Mouse (Mus musculus) cerebellum, adult 11-12 months (tissue): ENCODE data around the gene Gm49320.

Experiments
- DNase-seq: peaks from one replicate; pipeline ENCODE4 v3.0.0; 2022

Gm49320 gene

DNA sequence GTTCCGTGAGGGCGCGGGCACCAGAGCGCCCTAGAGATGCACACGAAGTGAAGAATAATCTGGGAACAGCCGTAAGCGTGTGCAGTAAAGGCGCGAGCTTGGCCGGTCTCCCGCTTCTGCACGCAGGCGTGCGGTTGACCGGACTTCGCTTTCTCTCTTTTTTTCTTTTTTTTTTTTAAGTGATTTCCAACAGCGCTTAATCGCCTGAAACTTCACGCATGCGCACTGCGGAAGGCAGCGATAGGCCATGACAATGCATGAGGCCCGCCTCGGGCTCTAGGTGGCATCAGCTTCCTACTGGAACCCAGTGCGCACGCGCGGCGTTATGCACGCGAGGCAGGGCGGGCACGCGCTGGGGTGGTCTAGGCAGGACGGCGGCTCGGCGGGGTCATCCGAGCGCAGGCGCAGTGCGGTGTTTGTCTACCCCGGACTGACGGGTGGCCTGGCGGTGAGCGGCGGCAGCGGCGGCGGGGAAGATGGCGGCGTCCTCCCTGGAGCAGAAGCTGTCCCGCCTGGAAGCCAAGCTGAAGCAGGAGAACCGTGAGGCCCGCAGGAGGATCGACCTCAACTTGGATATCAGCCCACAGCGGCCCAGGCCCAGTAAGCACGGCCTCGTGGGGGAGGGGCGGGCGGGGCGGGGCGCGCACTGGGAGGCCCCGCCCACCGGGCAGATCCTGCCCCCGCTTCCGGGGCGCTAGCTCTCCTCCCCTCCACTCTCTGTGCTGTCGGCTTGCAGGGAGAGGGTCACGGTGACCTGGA, at the start of gene Gm49320, which contains the start of gene Map2k7:
TSS of gene Gm49320 (plus strand) at position 432 of the 759 bp plus-strand sequence.
TSS of gene Map2k7 (plus strand) at position 307 of the 759 bp plus-strand sequence.
- peak; percentile 100 for DNase-seq

DNA sequence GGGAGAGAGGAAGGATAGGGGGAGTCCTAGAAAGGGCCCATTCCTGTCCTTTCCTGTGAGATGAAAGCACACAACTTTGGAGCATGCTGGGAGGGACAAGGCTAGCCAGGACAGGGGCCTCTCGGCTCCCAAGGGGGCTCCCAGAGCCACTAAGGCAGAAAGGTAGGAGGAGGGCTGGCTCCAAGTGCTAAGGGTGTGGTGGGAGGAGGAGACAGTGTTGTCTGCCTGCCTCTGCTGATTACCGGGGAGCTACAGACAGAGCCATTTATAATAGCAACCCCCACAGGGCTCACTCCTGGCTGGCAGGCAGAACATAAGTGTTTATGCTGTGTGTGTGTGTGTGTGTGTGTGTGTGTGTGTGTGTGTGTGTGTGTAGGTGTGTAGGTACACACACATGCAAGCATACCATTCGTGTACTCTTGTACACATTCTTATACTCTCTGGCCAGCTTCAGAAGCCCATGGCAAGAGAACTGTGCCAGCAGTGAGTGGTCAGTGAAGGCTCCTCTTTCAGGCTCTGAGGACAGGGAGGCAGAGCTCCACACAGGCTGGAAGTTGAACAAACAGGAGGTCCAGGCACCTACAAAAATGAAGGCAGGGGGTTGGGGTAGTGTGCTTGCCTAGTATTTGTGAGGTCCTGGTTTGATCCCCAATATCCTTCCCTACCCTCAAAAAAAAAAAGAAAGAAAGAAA, 49.5 kb upstream of the Gm49320 start:
- DNase-seq = no peak

DNA sequence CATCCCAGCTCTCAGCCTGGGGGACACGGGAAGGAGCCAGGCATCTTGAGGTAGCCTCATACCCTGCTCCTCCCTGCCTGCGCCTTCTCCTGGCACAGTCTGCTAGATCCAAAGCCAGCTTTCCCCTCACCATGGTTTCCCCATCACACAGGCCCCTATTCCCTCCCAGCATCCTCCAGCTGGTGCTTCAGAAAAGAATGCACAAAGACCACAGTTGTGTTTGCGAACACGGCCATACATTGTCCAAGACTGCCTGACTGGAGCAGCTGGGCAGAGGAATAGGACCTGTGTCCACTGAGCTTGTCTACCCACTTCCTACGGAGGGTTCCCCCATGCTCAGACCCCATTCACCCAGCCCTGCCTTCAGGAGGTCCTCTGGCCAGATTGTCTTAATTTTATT, 46.4 kb upstream of the Gm49320 start:
- peak; percentile 31 for DNase-seq

DNA sequence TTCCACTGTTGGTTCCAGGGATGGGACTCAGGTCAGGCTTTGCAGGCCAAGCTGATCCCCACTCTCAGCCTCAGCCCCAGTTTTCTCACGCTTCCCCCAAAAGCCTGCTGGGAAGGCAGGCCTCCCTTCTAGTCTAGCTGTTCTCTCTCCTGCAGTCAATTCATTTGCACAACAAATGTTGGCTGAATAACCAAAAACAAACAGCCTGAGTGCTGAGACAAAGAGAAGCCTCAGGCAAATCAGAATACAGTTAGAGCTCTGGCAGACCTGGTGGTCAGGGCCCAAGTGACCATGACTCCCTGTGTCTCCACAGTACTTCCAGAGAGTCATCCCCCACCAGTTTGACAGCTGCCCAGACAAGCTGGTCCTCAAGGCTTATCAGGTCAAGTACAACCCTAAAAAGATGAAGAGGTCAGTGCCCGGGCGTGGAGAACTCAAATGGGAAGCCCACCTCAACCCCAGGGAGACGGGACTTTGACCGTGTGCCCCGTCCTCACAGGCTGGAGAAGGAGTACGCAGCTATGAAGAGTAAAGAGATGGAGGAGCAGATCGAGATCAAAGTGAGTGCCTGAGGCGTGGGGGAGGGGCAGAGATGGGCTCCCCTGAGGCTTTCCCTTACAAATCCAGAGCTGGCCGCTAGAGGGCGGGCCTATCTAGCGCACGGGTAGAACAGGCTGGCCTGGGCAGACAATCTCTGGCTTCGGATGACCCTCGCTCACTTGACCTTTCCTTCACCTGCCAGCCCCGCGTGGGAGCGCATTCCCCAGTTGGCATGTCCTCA, 45.7 kb upstream of the Gm49320 start:
- peak; percentile 84 for DNase-seq

DNA sequence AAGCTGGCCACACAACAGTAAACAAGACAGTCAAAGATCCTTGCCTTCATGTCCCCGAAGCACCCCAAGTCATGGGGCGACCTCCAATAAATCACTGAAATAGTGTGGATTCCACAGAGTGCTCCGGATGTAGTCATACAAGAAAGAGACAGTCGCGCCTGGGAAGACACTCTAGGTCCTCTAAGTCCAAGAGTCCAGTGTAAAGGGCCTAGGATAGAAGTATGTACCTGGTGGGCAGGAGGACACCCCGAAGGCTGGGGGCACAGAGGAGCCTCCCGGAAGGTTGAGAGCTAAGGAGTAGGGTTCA, 45.1 kb upstream of the Gm49320 start:
- DNase-seq = no peak

DNA sequence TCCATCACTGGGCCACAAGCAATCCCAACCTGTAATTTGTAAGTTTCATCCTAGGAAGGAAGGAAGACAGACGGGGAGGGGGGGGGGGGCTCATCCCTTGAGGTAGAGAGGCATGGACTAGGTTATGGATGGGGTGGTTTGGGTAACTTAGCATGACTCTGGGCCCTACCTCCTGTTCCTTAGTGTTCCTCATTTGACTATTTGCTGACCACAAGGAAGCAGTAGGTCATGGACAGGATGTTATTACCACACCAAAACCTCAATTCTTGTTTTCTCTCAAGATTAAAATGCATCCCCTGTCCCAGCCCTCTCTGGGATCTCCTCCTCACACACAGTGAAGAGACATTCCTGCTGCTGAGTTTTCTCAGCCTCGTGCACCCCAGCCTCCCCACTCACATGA, 37.3 kb upstream of the Gm49320 start:
- no peak for DNase-seq

DNA sequence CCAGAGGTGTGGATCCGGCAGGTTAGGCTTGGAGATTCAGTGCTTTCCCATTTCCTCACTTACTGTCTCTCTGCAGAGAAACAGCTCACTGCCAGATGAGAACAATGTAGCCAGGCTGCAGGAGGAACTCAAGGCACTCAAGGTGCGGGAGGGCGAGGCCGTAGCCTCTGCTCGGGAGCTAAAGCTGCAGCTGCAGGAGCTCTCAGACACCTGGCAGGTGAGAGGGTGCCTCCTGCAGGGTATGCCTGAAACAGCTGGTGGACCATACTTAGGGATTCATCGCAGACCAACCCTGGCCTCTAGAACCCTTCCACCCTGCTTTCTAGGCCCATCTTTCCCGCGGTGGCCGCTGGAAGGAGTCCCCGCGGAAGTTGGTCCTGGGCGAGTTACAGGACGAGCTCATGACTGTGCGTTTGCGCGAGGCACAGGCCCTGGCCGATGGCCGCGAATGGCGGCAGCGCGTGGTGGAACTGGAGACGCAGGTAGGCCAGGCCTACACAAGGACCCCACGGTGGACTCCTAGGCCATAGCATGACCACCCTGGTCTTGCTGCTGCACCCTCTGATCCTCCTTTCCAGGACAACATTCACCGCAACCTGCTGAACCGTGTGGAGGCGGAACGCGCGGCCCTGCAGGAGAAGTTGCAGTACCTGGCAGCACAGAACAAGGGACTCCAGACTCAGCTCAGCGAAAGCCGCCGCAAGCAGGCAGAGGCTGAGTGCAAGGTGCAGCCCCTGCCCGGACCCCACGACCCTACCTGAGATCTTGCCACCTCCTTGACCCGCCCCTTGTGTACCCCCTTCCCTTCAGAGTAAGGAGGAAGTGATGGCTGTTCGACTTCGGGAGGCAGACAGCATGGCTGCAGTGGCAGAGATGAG, 33.2 kb upstream of the Gm49320 start:
- DNase-seq = no peak

DNA sequence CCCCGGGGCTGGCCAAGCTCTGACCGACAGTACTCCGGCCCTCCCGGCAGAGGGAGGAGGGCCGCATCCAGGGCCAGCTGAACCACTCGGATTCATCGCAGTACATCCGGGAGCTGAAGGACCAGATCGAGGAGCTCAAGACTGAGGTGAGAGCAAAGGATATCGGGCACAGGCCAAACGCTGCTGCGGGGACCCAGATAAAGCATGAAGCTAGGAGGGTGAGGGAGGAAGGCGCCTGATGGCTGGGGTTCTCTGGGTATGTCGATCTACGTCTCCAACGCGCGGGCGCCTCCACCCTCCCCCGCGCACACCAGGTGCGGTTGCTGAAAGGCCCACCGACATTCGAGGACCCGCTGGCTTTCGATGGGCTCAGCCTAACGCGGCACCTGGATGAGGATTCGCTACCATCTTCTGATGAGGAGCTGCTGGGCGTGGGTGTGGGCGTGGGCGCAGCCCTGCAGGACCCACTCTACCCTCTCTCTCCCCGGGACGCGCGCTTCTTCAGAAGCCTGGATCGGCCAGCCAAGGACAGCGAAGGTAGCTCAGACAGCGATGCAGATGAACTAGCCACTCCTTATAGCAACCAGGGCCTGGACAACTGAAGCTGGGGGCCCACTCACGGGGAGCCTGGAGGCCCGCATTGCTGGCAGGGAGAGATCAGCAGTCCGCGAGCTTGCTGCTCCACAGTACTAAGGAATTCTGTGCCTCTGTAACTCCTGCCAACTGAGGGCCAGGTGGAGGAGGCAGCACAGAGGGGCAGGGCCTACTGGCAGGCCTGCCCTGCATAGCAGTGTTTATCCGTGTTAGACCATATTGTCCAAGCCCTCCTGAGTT, 32.3 kb upstream of the Gm49320 start:
- DNase-seq = peak; percentile 57

DNA sequence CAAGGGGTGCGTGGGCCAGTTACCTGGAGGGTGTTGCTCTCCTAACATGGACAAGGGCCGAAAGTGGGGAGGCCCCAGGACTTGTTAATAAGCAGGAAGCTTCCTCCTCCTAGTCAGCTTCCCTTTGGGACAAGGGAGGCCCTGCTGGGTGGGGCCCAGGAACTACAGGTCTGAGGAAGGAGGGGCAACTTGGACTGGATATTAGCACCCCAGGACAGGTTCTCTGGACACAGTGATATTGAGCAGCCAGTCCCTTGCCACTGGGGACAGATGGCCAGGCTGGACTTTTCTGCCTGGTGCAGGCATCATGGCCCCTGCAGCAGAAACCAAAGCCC, 31.7 kb upstream of the Gm49320 start:
- no peak for DNase-seq

DNA sequence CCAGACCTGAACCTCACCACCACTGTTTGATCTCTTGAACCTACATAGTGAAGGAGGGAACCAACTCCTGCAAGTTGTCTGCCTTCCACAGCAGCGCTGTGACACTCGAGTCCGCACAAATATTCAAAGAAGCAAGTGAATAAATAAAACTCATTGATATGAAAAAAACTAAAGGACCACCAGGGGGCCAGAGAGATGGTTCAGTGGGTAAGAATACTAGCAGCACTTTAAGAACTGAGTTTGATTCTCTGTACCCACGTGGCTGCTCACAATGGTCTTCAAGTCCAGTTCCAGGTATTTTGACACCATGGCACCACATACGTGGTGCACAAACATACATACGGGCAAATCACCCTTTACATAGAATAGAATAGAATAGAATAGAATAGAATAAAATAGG, 27.6 kb upstream of the Gm49320 start:
- DNase-seq = no peak

DNA sequence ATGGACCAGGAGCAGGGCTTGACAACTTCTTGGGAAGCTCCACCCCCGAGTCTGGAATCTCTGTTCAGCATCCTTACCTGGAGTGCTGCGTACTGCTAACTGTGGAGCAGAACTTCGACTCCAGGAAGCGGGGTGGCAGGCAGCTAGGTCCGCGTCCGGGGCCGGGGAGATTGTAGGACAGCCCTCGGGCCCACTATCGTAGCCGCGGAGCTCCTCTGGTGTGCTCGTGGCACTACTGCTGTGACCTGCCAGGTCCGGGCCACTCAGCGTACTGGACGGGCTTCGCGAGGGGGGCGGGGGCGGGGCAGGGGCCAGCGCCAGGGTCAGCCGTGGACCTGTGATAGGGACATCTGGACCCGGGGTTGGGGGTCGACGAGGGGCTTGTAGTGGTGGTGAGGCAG, 25.9 kb upstream of the Gm49320 start:
- DNase-seq = no peak

DNA sequence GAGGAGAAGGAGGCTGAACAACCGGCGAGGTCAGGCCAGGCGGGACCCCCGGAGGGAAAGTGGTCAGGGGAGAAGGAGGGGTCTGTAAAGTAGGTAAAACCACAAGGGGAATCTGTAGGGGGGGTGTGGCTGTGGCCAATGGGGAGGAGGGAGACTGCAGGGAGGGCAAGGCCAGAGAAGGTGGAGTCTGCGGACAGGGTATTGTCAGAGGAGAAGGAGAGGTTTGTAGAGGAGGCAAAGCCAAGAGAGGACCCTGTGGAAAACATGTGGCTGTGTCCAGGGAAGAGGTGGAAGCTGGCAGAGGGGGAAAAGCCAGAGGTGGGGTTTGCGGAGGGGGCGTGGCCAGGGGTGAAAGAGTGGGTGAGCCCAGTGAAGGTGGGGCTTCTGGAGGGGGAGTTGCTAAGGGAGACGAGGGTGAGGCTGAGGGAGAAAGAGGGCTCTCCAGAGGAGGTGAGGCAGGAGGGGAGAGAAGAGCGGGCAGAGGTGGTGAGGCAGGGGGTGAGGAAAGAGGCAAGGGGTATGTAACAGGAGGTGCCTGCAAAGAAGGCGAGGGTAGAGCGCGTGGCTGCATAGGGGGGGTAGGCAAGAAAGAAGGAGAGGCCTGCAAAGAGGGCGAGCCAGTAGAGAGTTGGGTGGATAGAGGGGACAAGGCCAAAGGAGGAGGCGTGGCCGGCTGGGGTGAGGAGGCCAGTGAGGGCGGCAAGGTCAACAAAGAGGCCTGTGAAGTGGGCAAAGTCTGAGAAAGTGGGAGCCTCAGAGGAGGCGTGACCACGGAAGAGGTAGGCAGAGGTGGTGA, 25.3 kb upstream of the Gm49320 start:
- peak; percentile 52 for DNase-seq

DNA sequence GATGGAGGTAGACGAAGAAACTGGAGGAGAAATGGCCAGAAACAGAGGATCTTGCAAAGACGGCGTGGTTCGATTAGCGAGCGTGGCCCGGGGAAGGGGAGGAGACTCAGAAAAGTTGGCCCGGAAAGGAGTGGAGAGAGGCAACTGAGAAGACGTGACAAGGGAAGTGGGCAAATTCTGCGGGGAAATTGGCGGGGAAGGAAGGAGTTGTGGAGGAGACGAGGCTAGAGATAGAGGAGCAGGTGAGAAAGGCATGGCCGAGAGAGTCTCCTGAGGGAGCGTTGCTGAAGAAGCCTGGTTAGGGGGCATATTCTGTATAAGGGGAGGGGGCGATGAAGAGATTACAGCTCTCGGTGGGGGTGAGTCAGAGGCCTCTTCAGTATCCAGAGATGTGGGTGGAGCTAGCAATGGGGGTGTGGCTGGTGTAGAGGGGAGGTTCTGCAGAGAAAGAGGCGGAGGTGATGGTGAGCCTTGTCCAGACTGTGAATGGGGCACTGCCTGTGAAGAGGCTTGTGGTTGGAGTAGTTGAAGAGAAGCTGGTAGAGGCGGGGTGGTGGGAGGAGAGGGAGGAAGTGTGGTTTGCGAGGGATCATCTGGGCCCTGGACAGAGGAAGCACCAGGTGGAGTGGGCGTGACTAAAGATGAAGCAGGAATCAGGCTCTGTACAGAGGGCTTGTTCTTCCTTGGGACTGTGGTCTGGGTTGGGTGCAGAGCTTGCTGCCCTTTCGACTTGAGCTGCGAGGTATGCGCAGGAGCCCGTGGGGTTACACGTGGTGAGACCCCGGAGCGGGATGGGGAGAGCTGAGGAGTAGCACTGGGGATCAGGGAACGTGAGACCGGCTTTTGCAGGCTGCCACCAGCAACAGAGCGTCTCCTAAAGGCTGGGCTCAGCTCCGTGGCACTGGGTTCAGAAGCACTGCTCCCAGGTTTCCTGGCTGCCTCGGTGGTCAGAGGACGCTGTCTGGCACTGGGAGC, 24.4 kb upstream of the Gm49320 start:
- DNase-seq = peak; percentile 36

DNA sequence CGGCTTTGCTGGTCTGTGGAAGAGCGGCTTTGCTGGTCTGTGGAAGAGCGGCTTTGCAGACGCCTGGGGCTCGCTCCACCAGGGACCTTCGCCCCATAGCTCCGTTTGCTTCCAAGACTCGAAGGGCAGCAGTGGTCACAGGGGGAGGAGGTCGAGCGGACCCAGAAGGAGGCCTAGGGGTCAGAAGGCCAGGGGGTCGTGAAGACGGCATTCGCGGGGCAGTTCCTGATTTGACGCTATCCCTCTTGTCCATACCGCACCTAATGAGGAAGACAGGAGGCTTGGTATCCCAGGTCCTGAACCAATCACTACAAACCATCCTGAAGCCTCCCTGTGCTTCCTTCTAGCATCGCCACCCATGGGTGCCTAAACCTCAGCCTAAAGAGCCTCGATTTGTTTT, 22.4 kb upstream of the Gm49320 start:
- peak; percentile 37 for DNase-seq

DNA sequence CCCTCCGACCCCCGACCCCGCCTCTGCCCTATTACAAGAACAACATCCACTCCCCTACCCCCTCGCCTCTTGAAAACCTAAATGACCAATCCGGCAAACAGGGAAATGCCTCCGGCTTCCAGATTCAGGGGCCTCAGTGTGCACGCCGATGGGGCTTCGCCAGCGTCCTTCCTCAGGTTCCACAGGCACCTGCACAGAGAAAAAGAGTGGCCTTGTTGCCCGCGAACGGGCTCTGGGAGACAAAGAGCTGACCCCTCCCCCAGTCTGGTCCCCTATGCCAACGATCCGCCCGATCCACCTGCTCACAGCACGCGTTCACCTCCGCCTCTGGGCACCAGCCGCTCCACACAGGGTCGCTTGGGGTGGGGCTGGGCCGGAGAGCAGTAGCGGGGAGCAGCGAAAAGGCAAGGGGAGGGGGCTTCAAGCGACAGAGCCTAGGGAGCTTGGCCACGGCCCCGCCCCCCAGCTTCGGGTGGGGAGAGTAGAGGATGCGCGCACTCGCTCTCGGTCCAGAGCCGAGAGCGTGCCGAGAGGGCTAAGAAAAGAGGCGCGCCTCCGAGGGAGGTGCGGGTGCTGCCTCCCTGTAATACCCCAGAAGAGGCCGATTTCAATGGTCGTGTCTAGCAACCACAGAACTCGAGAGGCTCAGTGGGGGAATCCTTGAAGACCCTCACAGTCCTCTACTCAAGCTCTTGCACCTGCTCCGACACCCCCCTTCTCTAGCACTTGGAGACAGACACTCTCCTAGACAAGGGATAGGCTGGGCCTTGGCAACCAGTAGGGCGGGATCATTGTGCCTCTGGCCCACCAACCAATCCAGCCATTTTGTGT, 21.7 kb upstream of the Gm49320 start, which contains the start of gene Prr36:
TSS of gene Prr36 (minus strand) at position 669 of the 831 bp plus-strand sequence.
- peak; percentile 77 for DNase-seq

DNA sequence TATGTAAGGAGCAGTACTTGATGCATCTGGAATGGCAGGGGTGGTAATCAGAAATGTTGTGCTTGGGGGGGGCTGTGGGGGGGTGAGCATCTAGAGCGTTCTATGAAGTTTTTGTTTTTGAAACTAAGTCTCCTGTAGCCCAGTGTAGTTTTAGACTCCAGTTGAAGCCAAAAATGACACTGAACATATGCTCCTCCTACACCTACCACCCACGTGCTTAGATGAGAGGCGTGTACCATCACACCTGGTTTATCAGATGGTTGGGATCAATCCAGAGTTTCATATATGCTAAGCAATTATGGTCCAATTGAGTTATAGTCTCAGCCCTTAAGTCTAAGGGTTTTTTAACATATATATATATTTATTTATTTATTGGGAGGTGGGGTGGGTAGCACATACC, 19.0 kb upstream of the Gm49320 start:
- DNase-seq = no peak

DNA sequence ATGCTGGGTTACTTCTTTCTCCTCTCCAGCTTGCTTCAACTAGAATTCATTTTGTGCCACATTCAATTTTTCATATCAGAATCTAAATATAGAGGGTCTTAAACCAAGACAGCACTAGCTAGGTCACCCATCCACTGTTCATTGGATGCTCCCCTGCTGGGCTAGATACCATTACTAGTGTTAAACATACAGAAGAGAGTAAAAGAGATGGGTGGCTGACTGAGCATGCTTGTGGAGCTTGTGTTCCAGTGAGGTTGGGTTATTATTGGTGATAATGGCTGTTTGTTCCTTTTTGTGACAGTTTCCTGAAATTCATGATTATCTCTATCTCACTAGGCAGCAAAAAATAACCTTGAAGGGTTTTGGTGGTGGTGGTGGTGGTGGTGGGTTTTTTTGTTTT, 16.6 kb upstream of the Gm49320 start:
- no peak for DNase-seq

DNA sequence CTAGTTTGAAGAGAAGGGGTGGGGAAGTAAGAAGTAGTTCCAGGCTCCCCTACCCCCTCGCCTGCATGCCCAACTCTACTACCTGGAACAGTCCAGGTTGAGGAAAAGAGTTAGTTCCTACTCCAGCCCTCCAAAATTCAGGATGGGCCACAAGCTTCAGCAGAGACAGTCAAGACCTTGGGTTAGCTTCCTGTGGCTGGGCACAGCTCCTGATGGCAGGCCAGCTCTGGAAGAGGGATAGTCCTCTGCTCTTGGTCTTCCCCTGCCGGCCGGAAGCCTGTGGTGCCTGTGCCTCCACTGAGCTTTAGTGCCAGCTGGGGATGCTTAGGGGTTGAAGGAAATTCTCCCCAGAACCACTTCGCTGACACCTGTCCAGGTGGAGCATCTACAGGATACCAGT, 12.3 kb upstream of the Gm49320 start:
- DNase-seq = no peak
